Mouse (Mus musculus): ENCODE measurements around the gene Tnk2. TPM values are rescaled to one million over a fixed set of nuclear protein-coding genes. Genes with fewer than 3 reads are reported as not detected.

Gene Tnk2
- polyA plus RNA-seq, 1 experiment, result 119 TPM

DNA sequence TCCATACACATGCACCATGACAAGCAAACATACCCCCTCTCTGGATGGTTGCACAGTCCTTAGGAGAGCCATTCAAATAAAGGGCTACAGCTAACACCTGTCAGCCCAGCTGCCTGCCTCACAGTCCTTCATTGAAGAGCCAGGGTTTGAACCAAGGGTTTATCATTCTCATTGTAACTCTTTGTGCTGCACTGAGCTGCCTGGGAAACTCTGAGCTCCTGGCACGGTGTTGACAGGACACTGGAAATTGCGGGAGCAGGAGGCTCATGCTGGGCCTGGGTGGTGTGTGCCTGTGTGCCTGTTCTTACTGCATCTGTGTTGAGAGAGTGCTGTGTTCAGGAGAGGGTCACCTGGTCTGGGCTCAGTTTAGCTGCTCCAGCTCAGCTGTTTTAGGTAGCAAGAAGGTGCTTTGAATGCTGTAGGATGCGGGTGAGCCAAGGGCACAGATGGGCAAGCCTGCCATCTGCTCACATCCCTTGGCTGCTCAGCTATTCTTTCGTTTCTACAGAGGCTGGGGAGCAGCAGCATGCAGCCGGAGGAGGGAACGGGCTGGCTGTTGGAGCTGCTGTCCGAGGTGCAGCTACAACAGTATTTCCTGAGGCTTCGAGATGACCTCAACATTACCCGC, 19.7 kb downstream of the Tnk2 start:
- no peak for DNase-seq
- Histone ChIP-seq H3K4me3 (replicated peaks; ENCODE audit: extremely low read depth, low read depth, low read length) (no peak overlapping the region), H3K4me1 (ENCODE audit: control insufficient read depth, insufficient read depth, low read length) (peaks cover 37% of the 10 kb centered on the region)
- whole genome bisulfite sequencing, result 66% methylated on average over 9 of the region's 9 CpGs
- TF ChIP-seq CTCF (IDR thresholded peaks at IDR 0.05; ENCODE audit: insufficient read depth, low read length) (no peak), POLR2A (IDR thresholded peaks at IDR 0.05; ENCODE audit: borderline replicate concordance, extremely low read depth, low read depth, low read length) (no peak)

DNA sequence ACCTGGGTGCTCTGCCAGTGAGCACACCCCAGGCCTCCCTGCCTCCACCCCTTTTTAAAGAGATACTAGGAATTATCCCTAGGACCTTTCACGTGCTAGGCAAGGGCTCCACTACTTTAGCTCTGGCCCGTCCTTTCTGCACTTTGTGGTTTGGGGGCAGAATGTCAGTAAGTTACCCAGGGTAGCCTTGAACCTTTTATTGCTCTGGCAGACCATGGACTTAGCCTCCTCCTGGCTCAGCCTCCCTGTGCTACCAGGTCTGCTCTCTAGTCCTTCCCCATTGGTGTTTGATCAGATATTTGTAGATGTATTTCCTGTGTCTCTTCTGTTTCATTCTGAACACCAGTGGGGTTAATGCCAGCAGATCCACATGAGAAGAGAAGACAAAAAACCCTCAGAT, 20.5 kb downstream of the Tnk2 start:
- TF ChIP-seq CTCF (IDR thresholded peaks at IDR 0.05; ENCODE audit: insufficient read depth, low read length) (no peak), POLR2A (IDR thresholded peaks at IDR 0.05; ENCODE audit: borderline replicate concordance, extremely low read depth, low read depth, low read length) (no peak)
- WGBS, result 72% methylated on average over 2 of the region's 2 CpGs
- DNase-seq, result no peak
- peaks cover 31% of the 10 kb centered on the region for H3K4me1 ChIP-seq (ENCODE audit: control insufficient read depth, insufficient read depth, low read length)
- no peak overlapping the region for H3K4me3 ChIP-seq (replicated peaks; ENCODE audit: extremely low read depth, low read depth, low read length)

DNA sequence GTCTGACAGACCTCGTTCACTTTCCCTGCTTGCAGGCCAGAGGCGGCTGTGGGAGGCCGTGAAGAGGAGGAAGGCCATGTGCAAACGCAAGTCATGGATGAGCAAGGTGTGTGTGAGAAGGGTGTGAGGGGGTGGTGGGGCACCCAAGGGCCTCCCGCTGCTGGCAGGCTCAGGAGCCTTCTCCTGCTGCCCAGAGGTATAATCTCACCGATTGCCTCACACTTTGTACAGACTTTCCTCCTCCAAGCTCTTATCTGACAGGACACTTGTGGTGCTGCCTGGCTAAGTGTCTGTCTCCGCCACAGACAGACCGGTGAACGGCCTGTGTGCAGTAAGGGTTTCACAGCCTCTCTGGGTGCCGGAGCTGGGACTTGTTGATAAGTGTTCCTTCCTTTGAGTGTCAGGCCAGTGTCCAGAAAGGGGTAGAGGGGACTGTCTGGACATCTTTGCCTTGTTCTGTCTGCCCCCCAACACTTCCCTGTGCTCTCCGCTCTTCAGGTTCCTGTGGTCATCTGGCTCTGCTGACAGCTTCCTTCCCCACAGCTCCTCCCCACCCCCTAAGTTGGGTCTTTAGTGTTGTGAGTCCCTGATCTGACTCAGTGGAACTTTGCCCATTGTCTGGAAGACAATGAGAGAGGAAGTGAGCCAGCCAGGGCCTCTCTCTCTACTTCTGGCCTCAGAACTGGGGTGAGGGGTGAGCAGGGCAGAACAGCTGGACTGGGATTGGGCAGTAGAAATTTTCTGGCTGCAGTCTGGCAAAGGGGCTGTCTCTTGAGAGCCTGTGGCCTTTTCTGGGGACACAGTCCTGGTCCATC, 22.4 kb downstream of the Tnk2 start:
- TF ChIP-seq CTCF (IDR thresholded peaks at IDR 0.05; ENCODE audit: insufficient read depth, low read length), result no peak
- TF ChIP-seq POLR2A (IDR thresholded peaks at IDR 0.05; ENCODE audit: borderline replicate concordance, extremely low read depth, low read depth, low read length), result no peak
- Histone ChIP-seq H3K4me3 (replicated peaks; ENCODE audit: extremely low read depth, low read depth, low read length) (no peak overlapping the region), H3K4me1 (ENCODE audit: control insufficient read depth, insufficient read depth, low read length) (peaks cover 22% of the 10 kb centered on the region)
- DNase-seq, result no peak
- WGBS, result 42% methylated on average over 11 of the region's 11 CpGs

DNA sequence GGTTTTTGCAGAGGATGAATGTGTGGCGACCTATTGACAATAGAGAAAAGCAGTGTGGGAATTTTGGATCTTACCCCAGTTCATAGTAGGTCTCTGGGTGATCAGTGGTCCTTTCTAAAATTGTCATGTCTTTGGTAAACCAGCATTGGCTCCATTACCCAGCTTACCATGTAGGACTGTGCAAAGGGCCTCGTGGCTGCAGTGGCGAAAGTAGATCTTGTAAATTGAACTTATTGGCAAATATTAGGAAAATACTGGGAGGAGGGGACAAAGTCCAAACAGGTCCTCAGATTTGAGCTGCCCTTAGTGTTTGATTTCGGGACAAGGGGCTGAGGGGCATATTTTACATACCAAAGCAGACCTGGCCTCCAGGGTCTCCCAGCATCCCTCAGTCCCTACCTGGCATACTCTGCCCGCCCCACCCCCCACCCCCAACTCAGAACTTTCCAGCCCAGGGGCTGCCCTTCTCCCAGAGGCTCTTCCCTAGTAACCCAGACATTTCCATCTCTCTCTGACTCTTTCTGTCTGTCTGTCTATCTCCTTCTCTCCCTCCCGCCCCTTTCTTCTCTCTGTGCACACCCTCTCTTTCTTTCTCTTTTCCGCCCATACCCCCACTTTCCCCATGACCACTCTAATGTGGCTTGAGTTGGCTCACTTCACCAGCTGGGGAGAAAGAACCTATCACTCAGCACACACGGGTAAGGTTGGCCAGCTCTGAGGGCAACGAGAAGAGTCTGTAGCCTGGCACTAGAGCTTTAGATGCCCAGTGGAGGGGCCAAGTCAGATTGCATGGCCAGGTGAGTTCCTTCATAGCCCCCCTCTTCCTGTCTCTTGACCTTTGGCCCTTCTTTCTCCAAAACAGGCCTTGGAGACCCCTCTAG, 23.2 kb downstream of the Tnk2 start:
- 67% methylated on average over 9 of the region's 9 CpGs for WGBS
- TF ChIP-seq POLR2A (IDR thresholded peaks at IDR 0.05; ENCODE audit: borderline replicate concordance, extremely low read depth, low read depth, low read length) (no peak), CTCF (IDR thresholded peaks at IDR 0.05; ENCODE audit: insufficient read depth, low read length) (no peak)
- Histone ChIP-seq H3K4me1 (ENCODE audit: control insufficient read depth, insufficient read depth, low read length) (peaks cover 15% of the 10 kb centered on the region), H3K4me3 (replicated peaks; ENCODE audit: extremely low read depth, low read depth, low read length) (no peak overlapping the region)
- DNase-seq, result no peak

DNA sequence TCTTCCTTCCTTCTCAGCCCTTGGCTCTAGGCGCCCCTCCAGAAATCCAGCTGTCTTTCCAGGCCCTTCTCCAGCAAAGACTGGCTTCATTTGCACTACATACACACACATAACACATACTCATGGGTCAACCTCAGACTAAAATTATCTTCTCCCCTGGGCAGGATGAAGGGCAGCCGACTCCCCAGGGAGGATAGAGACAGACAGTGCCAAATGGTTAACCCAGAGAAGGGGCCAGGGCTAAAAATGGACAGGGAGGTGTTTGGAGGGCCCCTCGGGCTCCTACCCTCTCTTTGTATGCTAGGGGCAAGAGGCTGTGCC, 23.8 kb downstream of the Tnk2 start:
- peaks cover 18% of the 10 kb centered on the region for H3K4me1 ChIP-seq (ENCODE audit: control insufficient read depth, insufficient read depth, low read length)
- WGBS, result 61% methylated on average over 3 of the region's 3 CpGs
- TF ChIP-seq CTCF (IDR thresholded peaks at IDR 0.05; ENCODE audit: insufficient read depth, low read length) (no peak), POLR2A (IDR thresholded peaks at IDR 0.05; ENCODE audit: borderline replicate concordance, extremely low read depth, low read depth, low read length) (no peak)
- DNase-seq, result no peak
- no peak overlapping the region for H3K4me3 ChIP-seq (replicated peaks; ENCODE audit: extremely low read depth, low read depth, low read length)

DNA sequence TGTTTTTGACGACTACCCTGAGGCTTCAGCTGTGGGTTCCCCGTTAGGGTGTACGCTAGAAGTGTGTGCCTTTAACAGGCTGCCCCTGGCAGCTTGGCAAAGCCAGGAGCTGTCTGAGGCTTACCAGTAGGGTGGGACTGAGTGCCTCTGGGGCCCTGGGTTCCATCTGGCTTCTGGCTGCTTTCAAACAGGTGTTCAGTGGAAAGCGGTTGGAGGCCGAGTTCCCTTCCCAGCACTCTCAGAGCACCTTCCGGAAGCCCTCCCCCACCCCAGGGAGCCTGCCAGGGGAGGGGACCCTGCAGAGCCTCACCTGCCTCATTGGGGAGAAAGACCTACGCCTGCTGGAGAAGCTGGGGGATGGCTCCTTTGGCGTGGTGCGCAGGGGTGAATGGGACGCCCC, 24.4 kb downstream of the Tnk2 start:
- no peak overlapping the region for H3K4me3 ChIP-seq (replicated peaks; ENCODE audit: extremely low read depth, low read depth, low read length)
- DNase-seq, result no peak
- WGBS, result 76% methylated on average over 10 of the region's 10 CpGs
- TF ChIP-seq CTCF (IDR thresholded peaks at IDR 0.05; ENCODE audit: insufficient read depth, low read length) (no peak), POLR2A (IDR thresholded peaks at IDR 0.05; ENCODE audit: borderline replicate concordance, extremely low read depth, low read depth, low read length) (no peak)
- H3K4me1 ChIP-seq (ENCODE audit: control insufficient read depth, insufficient read depth, low read length), result peaks cover 21% of the 10 kb centered on the region

DNA sequence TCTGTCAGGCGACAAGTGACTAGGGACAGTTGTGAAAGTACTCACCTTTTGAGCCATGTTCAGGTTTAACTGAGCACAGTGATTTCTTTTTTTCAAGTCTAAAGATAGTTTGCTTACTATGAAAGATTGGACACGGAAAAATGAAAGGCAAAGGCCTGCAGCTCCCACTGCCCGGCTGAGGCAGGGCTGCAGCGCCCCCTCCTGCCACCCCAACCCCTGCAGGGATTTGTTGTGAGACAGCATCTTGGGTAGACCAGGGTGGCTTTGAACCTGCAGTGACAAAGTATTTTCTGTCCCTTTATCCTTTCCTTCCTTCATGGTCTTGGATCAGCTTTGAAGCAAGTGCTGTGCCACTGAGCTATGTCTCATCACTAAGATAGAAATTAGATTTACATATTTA, 24.8 kb downstream of the Tnk2 start:
- TF ChIP-seq POLR2A (IDR thresholded peaks at IDR 0.05; ENCODE audit: borderline replicate concordance, extremely low read depth, low read depth, low read length) (no peak), CTCF (IDR thresholded peaks at IDR 0.05; ENCODE audit: insufficient read depth, low read length) (0 out of 2 replicates have a peak, but pooled peaks have one; percentile 6)
- Histone ChIP-seq H3K4me3 (replicated peaks; ENCODE audit: extremely low read depth, low read depth, low read length) (no peak overlapping the region), H3K4me1 (ENCODE audit: control insufficient read depth, insufficient read depth, low read length) (peaks cover 19% of the 10 kb centered on the region)
- no peak for DNase-seq
- 70% methylated on average over 4 of the region's 4 CpGs for WGBS

DNA sequence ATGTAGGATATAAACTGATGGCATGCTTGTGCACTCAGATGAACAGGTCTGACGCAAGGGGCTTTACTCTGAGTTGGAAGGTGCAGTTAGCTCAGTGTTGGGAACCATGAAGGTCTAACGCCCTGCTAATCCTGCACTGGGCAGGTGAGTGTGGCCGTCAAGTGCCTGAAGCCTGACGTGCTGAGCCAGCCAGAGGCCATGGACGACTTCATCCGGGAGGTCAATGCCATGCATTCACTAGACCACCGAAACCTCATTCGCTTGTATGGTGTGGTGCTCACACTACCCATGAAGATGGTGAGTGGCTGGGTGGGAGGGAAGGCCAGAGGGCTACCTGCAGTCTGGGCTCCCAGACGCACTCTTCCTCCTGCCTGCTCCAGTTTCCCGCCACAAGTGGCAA, 25.6 kb downstream of the Tnk2 start:
- TF ChIP-seq POLR2A (IDR thresholded peaks at IDR 0.05; ENCODE audit: borderline replicate concordance, extremely low read depth, low read depth, low read length), result no peak
- TF ChIP-seq CTCF (IDR thresholded peaks at IDR 0.05; ENCODE audit: insufficient read depth, low read length), result no peak
- no peak for DNase-seq
- H3K4me1 ChIP-seq (ENCODE audit: control insufficient read depth, insufficient read depth, low read length), result peaks cover 21% of the 10 kb centered on the region
- H3K4me3 ChIP-seq (replicated peaks; ENCODE audit: extremely low read depth, low read depth, low read length), result no peak overlapping the region
- 88% methylated on average over 10 of the region's 10 CpGs for WGBS

DNA sequence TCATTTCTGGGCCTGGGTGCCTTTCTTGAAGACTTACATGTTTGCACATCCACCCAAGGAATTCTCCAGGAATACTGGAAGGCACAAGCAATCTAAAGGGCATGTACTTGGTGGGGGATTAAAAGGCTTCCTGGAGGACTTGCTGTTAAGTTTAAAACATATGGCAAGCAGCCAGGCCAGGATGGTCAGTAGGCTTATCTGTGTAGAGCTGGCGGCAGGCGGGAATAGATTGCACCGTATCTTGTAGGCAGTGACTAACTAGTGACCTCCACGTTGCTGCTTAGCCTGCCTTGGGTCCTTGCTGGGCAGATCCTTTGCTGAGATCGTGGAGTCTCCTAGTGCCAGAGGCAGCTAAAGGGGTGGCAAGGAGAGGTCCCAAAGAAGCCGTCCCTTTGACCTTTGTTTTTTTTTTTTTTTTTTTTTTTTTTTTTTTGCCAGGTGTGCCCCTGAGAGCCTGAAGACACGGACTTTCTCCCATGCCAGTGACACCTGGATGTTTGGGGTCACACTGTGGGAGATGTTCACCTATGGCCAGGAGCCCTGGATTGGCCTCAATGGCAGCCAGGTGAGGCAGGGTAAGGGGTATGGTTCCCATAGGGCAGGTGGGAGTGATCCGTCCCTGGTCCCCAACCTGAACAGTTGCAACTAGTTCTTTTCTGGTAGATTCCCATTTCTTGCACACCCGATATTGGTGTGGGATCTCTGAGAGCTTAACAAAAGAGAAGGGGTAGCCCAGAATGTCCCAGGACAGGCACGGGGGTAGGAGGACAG, 26.9 kb downstream of the Tnk2 start:
- 77% methylated on average over 10 of the region's 10 CpGs for WGBS
- TF ChIP-seq POLR2A (IDR thresholded peaks at IDR 0.05; ENCODE audit: borderline replicate concordance, extremely low read depth, low read depth, low read length) (no peak), CTCF (IDR thresholded peaks at IDR 0.05; ENCODE audit: insufficient read depth, low read length) (no peak)
- H3K4me1 ChIP-seq (ENCODE audit: control insufficient read depth, insufficient read depth, low read length), result peaks cover 21% of the 10 kb centered on the region
- no peak overlapping the region for H3K4me3 ChIP-seq (replicated peaks; ENCODE audit: extremely low read depth, low read depth, low read length)
- DNase-seq, result no peak
